Mouse (Mus musculus) small intestine, adult 2 months (tissue): ENCODE results near the gene Stil.

Experiments
- CTCF ChIP-seq: fragments of 200-500 bp; IDR thresholded peaks from 2 replicates; pipeline ENCODE4 v1.5.1; 2012; ENCODE audit warnings: low read depth, mild to moderate bottlenecking, control low read depth, inconsistent platforms, low read length, moderate library complexity, mixed read lengths; ENCODE audit not compliant: insufficient replicate concordance, insufficient read length; ENCODE audit errors: extremely low read depth
- POLR2A ChIP-seq: fragments of 200-500 bp; IDR thresholded peaks from 2 replicates; pipeline ENCODE4 v1.6.1; 2012; ENCODE audit warnings: low read depth, mild to moderate bottlenecking, control low read depth, inconsistent platforms, low read length, moderate library complexity

DNA sequence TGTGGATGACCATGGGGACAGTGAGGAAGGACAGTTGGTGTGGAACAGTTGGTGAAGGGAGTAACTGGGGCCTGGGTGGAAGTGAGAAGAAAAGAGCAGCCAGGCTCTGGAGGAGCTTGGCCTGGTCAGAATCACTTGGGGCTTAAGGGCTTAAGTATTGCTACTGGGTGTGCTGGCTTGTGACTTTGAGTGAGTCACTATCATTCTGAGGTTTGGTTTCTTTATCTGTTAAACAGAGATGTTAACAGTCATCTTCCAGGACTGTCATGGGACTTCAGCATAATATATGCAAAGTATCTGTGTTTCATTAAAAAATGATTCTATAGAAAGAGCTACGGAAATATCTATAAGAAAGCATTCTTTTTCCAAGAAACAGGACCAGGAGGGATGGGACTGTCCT is 74.8 kb downstream of the Stil start:
- TF ChIP-seq CTCF: no peak
- no peak for TF ChIP-seq POLR2A
